Mouse (Mus musculus): ENCODE results near the gene Kif21a. TPM values are rescaled to one million over a fixed set of nuclear protein-coding genes. Genes with fewer than 3 reads are reported as not detected.

The Kif21a gene
- polyA plus RNA-seq, 1 experiment: 0.50 TPM

DNA sequence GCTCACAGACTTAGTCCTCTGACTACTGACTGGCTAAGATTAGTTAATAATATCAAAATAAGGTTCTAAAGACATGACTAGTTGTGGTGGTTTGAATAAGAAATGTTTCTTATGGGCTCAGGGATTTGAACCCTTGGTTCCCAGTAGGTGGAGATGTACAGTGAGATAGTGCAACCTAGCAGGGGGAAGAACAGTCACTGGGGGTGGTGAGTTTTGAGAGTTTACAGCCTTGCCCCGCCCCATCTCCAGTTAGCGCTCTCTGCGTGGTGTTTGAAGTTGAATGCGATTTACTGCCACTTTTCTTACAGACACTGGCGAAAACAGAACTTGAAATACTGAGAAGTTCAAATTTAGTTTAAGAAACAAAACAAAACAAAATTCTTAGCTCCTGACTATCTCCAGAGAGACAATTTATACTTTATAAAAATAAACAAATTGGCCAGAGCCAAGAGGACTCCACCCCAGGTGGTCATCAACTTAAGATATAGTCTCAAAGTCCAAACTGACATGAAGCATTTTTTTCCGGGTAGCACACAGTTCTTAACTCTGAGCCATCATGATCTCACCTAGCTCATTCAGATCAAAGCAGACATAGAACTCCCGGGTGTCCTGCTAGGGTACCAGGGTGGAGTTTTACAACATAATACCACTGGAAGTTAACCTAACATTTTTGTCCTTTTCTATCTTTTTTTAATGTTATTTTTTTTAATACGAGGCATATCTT lies 88.8 kb downstream of the Kif21a start:
- TF ChIP-seq POLR2A (IDR thresholded peaks at IDR 0.05; ENCODE audit: borderline replicate concordance, control insufficient read depth, low read depth, low read length): no peak
- no peak for TF ChIP-seq CTCF (IDR thresholded peaks at IDR 0.05; ENCODE audit: control insufficient read depth, insufficient read depth, low read length)
- Histone ChIP-seq H3K4me1 (ENCODE audit: control insufficient read depth, insufficient read depth, low read length) (no peaks in the 10 kb centered on the region), H3K4me3 (replicated peaks; ENCODE audit: control insufficient read depth, low read depth, low read length) (no peak overlapping the region), H3K27ac (ENCODE audit: control insufficient read depth, insufficient read depth, low read depth, low read length, poor library complexity) (no peak overlapping the region)
- WGBS: 87% methylated on average over 8 of the region's 8 CpGs

DNA sequence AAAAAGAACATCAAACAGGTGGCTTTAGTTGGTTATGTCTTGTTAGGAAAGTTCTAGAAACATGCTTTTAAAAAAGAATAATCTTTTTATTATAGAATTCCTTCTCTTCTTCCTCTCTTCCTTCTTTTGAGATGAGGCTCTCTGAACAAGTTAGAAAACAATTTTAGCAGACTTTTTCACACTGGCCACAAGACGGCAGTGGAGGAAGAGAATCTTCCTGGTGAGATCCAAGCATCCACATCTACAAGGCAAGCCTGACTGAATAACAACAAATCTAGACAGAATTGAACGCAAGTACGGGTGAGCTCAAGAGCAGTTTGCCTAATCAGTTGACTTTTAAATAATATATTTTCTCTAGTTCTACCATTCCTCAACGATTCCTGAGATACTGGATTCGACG lies 98.4 kb downstream of the Kif21a start:
- Histone ChIP-seq H3K27ac (ENCODE audit: control insufficient read depth, insufficient read depth, low read depth, low read length, poor library complexity) (no peak overlapping the region), H3K4me3 (replicated peaks; ENCODE audit: control insufficient read depth, low read depth, low read length) (no peak overlapping the region), H3K4me1 (ENCODE audit: control insufficient read depth, insufficient read depth, low read length) (no peaks in the 10 kb centered on the region)
- TF ChIP-seq POLR2A (IDR thresholded peaks at IDR 0.05; ENCODE audit: borderline replicate concordance, control insufficient read depth, low read depth, low read length) (no peak), CTCF (IDR thresholded peaks at IDR 0.05; ENCODE audit: control insufficient read depth, insufficient read depth, low read length) (no peak)
- WGBS: 85% methylated on average over 6 of the region's 6 CpGs

DNA sequence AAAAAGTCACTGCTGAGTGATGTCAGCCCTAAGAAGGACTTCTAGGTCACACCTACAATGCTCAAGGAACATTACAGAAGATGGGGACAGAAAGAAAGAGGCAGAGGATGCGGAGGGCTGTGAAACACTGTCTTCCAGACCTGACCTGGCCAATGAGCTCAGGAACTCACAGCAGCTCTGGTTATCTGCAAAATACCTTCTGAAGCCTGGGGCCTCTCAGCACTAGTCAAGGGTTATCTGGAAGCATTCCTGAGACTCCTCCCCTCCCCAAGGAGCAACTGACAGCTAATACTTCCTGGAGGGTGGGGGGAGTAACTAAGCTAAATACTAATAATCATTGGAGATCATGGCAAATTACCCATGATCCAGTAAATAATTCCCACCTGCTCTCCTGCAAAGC lies 111.3 kb downstream of the Kif21a start:
- Histone ChIP-seq H3K4me1 (ENCODE audit: control insufficient read depth, insufficient read depth, low read length) (no peaks in the 10 kb centered on the region), H3K27ac (ENCODE audit: control insufficient read depth, insufficient read depth, low read depth, low read length, poor library complexity) (no peak overlapping the region), H3K4me3 (replicated peaks; ENCODE audit: control insufficient read depth, low read depth, low read length) (no peak overlapping the region)
- WGBS: 92% methylated on average over 1 of the region's 1 CpGs
- TF ChIP-seq POLR2A (IDR thresholded peaks at IDR 0.05; ENCODE audit: borderline replicate concordance, control insufficient read depth, low read depth, low read length): no peak
- TF ChIP-seq CTCF (IDR thresholded peaks at IDR 0.05; ENCODE audit: control insufficient read depth, insufficient read depth, low read length): no peak

- Histone ChIP-seq H3K4me3 (replicated peaks; ENCODE audit: control insufficient read depth, low read depth, low read length) (no peak overlapping the region), H3K4me1 (ENCODE audit: control insufficient read depth, insufficient read depth, low read length) (no peaks in the 10 kb centered on the region), H3K27ac (ENCODE audit: control insufficient read depth, insufficient read depth, low read depth, low read length, poor library complexity) (no peak overlapping the region)
- TF ChIP-seq POLR2A (IDR thresholded peaks at IDR 0.05; ENCODE audit: borderline replicate concordance, control insufficient read depth, low read depth, low read length) (no peak), CTCF (IDR thresholded peaks at IDR 0.05; ENCODE audit: control insufficient read depth, insufficient read depth, low read length) (no peak)
- 62% methylated on average over 6 of the region's 6 CpGs for WGBS
These were observed 114.2 kb downstream of the Kif21a start for GRCm38 (mm10) chr15:90935579-90935978.

DNA sequence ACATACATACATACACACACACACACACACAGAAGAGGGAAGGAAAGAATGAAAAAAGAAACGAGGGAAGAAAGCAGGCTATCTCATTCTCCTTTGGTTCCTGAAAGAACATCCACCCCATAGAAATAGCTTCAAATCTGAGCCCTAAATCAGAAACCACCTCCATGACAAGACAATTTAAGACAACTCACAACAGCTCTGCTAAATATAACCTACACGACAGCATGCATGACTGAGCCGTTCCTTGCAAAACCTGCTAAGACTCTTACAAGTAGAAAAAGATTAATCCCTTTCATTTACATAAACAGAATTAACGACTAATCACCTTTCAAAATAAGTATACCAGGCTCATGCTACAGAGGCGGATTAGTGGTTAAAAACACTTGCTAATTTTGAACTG lies 118.3 kb downstream of the Kif21a start:
- TF ChIP-seq CTCF (IDR thresholded peaks at IDR 0.05; ENCODE audit: control insufficient read depth, insufficient read depth, low read length) (no peak), POLR2A (IDR thresholded peaks at IDR 0.05; ENCODE audit: borderline replicate concordance, control insufficient read depth, low read depth, low read length) (no peak)
- Histone ChIP-seq H3K27ac (ENCODE audit: control insufficient read depth, insufficient read depth, low read depth, low read length, poor library complexity) (no peak overlapping the region), H3K4me3 (replicated peaks; ENCODE audit: control insufficient read depth, low read depth, low read length) (no peak overlapping the region), H3K4me1 (ENCODE audit: control insufficient read depth, insufficient read depth, low read length) (no peaks in the 10 kb centered on the region)
- 62% methylated on average over 5 of the region's 5 CpGs for WGBS

- TF ChIP-seq POLR2A (IDR thresholded peaks at IDR 0.05; ENCODE audit: borderline replicate concordance, control insufficient read depth, low read depth, low read length) (no peak), CTCF (IDR thresholded peaks at IDR 0.05; ENCODE audit: control insufficient read depth, insufficient read depth, low read length) (no peak)
- Histone ChIP-seq H3K4me3 (replicated peaks; ENCODE audit: control insufficient read depth, low read depth, low read length) (no peak overlapping the region), H3K27ac (ENCODE audit: control insufficient read depth, insufficient read depth, low read depth, low read length, poor library complexity) (no peak overlapping the region), H3K4me1 (ENCODE audit: control insufficient read depth, insufficient read depth, low read length) (no peaks in the 10 kb centered on the region)
- WGBS: 0% methylated on average over 1 of the region's 1 CpGs
These were observed 120.7 kb downstream of the Kif21a start for GRCm38 (mm10) chr15:90929043-90929442.

DNA sequence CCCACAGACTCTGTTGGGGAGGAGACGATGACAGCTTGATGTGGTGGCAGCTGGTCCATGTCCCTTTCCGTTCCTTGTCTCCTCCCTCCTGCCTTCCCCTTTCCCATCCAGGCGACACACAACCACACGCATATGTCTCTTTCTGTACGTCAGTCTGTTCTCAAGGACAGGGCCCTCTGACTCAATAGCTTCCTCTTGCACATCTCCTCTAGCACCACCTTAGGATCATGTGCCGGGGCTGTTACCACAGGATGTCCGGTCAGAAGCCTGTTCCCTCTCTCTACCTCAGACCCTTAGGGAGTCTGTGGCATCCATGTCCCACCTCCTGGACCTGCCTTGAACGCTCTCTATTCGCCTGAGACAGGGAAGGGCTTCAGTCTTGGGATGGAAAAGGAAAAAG lies 153.3 kb downstream of the Kif21a start:
- Histone ChIP-seq H3K4me1 (ENCODE audit: control insufficient read depth, insufficient read depth, low read length) (no peaks in the 10 kb centered on the region), H3K27ac (ENCODE audit: control insufficient read depth, insufficient read depth, low read depth, low read length, poor library complexity) (no peak overlapping the region), H3K4me3 (replicated peaks; ENCODE audit: control insufficient read depth, low read depth, low read length) (no peak overlapping the region)
- 61% methylated on average over 9 of the region's 9 CpGs for WGBS
- TF ChIP-seq CTCF (IDR thresholded peaks at IDR 0.05; ENCODE audit: control insufficient read depth, insufficient read depth, low read length): no peak
- TF ChIP-seq POLR2A (IDR thresholded peaks at IDR 0.05; ENCODE audit: borderline replicate concordance, control insufficient read depth, low read depth, low read length): no peak

GRCm38 (mm10) chr15:90887466-90887865 lies 162.3 kb downstream of the Kif21a start:
- TF ChIP-seq CTCF (IDR thresholded peaks at IDR 0.05; ENCODE audit: control insufficient read depth, insufficient read depth, low read length) (no peak), POLR2A (IDR thresholded peaks at IDR 0.05; ENCODE audit: borderline replicate concordance, control insufficient read depth, low read depth, low read length) (no peak)
- Histone ChIP-seq H3K4me1 (ENCODE audit: control insufficient read depth, insufficient read depth, low read length) (no peaks in the 10 kb centered on the region), H3K4me3 (replicated peaks; ENCODE audit: control insufficient read depth, low read depth, low read length) (no peak overlapping the region), H3K27ac (ENCODE audit: control insufficient read depth, insufficient read depth, low read depth, low read length, poor library complexity) (no peak overlapping the region)
- 79% methylated on average over 8 of the region's 8 CpGs for WGBS

Other genes starting within 250 kb of the Kif21a start
- gene Abcd2, start 141.9 kb upstream of the Kif21a start, polyA plus RNA-seq (2011; ENCODE audit: insufficient read depth, insufficient read length, low replicate concordance, missing spikeins): 7.1 and 15.0 TPM in 2 replicates
- not detected in 2 replicates for gene CN725425, start 149.5 kb upstream of the Kif21a start, polyA plus RNA-seq (2011; ENCODE audit: insufficient read depth, insufficient read length, low replicate concordance, missing spikeins)